Mouse (Mus musculus): ENCODE data around the gene Tex12. TPM values are rescaled to one million over a fixed set of nuclear protein-coding genes. Genes with fewer than 3 reads are reported as not detected.

Gene Tex12
- not detected for total RNA-seq (2021)
- long read RNA-seq, experiment 1: 0 reads
- long read RNA-seq, experiment 2: 0 reads

DNA sequence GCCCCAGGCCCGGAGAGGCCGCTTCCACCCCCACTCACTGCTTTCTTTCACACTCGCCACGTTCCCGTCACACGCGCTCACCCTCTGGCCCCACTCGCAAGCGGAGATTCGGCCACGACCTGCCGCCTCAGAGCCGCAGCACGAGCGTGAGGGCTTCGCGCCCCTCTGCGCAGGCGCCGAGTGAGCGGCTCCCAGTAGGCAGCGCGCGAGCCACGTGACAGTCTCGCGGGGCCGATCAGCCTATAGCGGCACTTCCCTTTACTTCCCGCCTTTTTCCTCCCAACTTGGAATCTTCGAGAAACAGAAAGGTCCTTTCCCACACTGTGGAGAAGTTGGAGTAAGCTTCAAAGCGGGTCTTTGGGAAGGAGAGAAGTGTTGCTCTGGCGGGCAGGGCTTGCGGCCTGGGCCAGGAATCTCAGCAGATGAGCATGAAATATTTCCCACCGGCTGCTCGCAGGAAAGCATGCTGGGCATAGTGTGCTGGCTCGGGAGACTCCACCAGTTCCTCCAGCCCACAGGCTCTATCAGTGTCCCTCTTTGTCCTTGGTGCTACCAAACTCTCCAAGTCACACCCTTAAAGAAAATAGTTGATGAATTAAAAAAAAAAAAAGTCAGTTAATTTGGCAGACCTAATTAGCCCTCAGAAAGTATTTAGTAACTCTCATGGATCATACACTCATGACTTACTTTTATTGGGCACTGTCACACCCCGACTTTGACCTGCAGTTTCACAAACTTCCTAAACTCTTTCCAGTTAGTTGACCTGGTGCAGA lies at the start of gene Tex12:
Tex12 (minus strand) TSS at position 181 of the 773 bp plus-strand sequence.
- DNase-seq: no peak

DNA sequence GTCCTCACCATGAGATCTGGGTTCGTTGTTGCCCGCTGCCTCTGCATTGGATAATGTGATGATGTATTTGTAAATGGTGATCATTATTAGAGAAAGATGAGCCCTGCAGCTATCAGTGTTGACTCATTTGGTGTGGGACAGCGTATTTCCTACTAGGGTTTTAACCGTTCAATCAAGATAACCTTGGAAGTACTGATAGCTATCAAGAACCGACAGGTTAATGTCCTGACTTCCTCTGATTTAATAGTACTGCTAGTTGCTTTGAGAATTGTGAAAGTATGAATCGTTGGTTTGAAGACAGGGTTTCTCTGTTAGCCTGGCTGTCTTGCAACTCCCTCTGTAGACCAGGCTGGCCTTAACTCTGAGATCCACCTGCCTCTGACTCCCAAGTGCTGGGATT lies 43.2 kb upstream of the Tex12 start:
- no peak for DNase-seq

DNA sequence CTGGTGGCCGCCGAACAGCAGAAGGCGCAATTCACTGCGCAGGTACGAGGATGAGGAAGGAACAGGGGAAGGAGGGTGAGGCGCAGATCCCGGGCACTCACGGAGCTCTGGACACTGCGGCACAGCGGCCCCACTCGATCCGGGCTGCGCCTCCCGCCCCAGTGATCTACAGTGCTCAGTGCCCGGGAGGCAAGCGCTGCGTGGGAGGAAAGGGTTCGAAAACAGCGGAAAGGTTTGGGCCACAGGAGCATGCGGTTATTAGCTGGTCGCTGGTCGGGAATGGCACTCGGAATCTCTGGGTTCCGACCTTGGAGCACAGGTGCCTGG lies 42.8 kb upstream of the Tex12 start:
- DNase-seq: no peak

DNA sequence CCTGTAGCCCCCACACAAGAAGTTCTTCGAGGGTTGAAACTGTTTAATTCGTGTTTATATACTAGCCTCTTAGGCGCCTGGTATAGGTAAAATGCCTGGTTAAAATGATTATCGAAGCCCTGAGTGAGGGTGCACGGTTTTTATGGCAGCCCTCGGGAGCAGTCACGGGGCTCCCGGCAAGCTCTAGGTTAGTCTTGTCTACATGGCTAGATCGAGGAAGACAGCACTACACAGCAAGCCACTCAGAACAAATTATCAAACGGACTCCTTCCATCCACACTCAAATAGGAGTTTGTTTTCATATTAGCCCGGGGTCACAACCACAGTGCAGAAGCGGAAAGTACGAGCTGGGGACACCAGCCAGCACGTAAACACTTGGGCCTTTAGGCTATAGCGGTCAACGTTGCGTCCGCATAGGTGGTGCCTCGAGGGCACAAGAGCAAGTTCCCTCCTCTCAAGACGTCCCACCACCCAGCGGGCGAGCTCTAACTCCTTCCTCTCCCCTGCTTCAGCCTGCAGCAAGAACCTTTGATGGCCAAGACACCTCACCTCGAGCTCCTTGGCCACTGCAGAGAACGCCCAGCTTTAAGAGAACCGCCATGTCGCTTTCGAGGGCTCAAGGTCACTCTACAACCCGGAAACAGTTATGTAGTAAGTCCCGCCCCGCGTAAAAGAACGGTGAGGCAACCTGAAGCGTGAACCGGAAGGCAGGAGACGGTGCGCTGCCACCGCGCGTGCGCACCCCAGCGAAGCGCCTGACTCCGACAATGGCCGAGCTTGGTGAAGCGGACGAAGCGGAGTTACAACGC lies 42.3 kb upstream of the Tex12 start, which contains the start of the genes Sdhd and Timm8b:
Sdhd (minus strand) TSS at position 624 of the 809 bp plus-strand sequence.
Timm8b (plus strand) TSS at position 722 of the 809 bp plus-strand sequence.
- peak; percentile 95 to 96 for DNase-seq

DNA sequence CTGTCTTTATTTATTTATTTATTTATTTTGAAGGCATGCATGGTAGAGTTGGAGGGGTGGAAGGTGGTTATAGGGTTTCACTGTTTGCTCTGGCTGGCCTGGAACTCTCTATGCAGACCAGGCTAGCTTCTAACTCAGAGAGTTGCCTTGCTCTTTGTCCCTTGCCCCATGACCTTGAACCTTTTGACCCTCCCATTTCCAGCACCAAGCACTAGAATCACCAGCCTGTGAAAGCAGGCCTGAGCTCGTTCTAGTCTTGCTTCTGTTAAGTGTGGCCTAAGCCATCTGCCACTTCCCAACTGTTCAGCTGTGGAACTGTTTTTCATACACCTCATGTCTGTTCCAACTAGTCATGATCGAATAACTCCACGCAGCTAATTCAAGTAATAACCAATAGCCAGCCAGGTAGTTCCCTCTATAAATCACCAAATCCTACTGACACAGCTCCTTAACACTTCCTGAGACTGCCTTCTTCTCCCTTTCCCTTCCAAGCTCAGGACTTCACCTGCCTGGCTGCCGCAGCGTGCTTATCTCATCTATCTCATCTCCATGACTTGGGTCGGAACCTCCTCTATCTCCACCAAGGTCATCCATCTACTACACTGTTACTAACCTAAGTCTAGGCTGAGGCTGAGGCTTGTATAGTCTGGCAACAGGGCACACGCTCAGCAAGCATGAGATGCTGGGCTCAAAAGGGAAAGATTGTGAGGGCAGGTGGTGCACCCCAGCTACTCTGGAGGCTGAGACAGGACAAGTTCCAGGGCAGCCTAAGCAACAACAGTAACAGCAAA lies 41.1 kb upstream of the Tex12 start:
- no peak for DNase-seq

DNA sequence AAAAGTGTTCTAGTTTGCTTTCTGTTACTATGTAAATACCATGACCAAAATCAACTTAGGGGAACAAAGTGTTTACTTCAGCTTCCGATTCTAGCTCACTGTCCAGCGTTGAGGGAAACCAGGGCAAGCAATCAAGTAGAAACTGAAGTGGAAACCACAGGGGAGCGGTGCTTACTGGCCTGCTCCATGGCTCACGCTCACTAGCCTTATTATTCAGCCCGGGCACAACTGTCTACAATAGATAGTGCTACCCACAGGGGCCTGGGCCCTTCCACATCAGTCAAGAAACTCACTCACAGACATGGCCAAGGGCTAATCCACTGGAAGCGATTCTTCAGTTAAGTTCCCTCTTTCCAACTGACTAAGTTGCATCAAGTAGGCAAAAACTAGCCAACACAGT lies 40.4 kb upstream of the Tex12 start:
- DNase-seq: peak in 1 of 2 experiments; percentile 12

DNA sequence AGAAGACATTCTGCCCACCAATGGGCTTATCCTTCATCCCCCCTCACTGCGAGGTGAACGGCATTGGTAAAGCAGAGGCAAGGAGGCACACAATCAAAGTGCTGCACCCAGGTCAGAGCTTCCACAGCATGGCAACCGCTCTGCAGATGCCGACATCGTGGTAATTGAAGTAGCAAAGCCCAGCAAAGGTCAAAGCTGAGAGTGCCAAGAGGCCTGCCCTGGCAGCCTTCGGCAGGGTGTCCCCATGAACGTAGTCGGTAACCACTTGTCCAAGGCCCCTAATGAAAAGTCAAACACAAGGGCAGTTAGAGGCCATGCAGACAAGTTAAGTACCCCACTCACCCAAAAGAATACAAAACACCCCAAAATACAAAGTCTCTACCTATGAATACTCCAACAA lies 35.8 kb upstream of the Tex12 start:
- peak in 1 of 2 experiments; percentile 18 for DNase-seq

DNA sequence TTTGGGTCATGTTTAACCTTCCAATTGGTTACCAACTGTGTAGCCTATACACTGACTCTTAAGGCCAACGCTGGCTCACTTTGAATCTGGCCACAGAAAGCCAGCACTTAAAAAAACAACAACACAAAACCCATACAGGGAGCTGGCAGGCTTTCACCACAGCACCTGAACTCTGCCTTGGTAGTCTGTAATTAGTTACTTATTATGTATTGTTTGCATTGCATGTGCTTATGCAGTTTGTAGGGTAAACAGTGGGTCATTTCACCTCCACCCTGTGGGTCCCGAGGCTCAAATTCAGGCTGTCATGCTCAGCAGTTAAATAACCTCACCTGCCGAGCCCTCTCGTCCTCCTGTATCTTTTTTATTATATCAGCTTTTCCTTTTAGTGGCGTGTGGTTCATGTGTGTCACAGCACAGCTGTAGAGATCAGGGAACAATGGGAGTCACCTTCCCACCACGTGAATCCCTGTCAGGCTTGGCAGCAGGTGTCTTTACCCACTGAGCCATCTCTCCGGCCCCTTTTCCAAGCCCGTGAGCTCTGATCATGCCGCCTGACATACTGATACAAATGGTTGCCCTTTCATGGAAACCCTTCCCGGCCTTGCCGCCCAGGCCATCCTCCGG lies 33.8 kb upstream of the Tex12 start:
- no peak for DNase-seq

DNA sequence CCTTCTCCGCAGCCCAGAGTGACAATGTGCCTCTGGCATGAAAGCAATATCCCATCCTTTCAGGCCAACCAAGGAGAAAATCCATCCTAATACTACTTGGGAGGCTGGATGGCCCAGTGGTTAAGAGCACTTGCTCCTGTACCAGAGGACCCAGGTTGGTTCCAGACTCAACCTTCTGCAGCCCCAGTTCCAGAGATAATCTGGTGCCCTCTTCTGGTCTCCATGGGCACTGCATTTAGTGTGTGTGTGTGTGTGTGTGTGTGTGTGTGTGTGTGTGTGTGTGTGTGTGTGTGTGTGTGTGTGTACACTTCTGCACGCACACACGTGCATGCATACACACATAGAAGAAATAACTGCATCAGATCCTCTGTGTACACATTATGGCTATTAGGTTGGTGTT lies 32.4 kb upstream of the Tex12 start:
- peak; percentile 17 to 51 for DNase-seq

DNA sequence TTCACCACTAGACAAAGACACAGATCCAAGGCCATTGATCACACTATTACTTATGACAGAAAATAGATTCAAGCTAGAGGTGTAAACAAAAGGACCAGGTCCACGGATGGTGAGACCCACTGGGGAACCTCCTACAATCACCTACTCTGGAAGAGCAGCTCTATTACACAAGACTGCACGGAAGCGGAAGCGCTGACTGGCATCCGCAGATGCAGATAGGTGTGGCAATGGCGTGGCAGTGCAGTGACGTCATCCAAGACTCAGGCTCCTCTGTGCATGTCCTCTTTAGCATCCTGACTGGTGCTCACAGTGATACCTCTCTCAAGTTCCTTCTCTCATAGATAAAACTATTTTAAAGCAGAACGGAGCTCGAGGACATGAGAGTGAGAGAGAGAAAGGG lies 31.8 kb upstream of the Tex12 start:
- DNase-seq: no peak

DNA sequence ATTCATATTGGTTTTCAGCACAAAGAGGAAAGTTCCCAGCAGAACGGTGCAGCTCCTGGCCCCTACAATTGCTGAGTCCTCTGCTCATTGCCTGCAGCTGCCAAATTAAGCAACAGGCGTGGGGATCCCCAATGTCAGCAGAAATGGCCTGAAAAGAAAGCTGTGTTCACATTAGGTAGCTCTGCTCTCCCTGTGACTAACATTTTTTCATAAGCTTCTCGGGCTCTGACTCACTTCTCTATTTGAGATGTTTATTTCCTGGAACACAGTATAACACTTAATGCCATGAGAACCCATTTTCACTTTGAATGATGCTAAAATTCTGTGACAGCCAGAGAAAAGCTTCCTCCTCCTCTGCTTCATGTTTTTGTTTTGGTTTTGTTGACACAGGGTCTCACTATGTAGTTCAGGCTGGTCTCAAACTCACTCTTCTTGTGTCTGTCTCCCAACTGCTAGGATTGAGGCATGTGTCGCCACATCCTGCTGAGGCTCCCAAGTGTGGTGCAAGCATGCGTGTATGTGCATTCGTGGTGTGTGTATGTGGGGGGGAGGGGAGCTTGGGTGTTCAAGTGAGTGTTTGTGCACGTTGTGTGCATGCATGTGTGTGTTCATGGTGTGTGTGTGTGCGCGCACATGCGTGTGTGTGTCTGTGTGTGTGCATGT lies 29.9 kb upstream of the Tex12 start:
- DNase-seq: peak; percentile 28 to 51

DNA sequence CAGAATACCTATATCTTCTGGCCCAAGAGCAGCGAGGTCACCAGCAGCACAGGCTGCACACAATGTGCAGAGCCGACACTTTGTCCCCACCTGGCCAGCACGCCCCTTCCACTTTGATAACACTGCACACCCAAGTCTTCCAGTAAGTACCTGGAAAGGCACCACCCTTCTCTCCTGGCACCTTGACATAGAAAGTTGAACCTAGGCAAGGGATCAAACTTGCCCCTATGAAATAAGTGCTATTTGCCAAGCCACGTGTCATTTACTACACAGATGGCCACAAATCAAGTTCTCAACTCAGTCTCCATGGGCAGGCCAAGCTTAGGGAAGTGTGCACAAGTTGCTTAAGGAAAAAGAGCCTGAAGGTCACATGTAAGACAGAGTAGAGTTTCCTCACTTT lies 25.8 kb upstream of the Tex12 start:
- DNase-seq: no peak

DNA sequence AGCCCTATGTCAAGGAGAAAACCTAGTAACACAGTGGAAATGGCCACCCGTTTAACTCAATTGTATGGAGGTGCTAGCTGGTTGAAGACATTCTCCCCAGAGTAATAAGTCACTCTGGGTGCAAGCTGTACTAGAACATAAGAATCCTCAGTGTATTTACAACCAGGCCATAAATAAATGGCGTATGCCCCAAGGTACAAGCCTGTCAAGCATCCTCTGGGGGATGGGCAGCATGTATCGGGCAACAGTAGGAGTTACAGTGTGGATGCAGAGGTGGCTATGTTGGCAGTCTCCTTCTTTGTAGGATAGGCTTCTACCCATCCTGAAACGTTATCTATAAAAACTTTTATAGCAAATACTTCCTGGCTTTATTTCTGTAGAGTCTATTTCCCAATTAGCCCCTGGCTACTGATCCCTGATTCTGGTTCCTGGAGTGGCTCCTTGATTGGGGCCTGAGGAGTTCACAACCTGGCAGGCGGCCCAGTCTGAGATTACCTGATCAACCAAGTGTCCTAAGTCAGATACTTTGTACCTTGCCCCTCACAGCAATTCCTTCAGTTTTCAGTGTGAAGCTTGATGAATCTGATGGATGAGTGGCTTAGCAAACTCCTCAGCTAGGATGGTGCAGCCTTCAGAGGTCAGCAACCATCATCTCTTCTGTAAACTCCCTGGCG lies 24.2 kb upstream of the Tex12 start:
- no peak for DNase-seq

DNA sequence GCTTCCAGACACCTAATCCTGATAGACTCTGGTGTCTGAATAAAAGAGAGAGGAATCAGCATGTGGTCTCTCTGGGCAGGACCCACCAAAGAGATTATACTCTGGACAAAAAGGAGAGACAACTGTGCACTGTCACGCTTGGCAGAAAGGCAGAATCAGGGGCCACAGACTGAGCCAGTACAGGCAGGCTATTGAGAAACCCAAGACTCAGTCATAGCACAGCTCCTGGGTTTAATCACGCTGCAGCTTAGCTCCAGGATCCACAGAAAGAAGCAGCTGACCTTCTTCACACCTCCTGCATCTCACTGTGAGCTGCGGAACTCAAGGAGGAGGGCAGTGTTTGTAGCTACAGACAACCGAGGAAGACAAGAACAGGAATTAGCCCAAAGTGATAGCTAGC lies 19.2 kb upstream of the Tex12 start:
- DNase-seq: no peak

DNA sequence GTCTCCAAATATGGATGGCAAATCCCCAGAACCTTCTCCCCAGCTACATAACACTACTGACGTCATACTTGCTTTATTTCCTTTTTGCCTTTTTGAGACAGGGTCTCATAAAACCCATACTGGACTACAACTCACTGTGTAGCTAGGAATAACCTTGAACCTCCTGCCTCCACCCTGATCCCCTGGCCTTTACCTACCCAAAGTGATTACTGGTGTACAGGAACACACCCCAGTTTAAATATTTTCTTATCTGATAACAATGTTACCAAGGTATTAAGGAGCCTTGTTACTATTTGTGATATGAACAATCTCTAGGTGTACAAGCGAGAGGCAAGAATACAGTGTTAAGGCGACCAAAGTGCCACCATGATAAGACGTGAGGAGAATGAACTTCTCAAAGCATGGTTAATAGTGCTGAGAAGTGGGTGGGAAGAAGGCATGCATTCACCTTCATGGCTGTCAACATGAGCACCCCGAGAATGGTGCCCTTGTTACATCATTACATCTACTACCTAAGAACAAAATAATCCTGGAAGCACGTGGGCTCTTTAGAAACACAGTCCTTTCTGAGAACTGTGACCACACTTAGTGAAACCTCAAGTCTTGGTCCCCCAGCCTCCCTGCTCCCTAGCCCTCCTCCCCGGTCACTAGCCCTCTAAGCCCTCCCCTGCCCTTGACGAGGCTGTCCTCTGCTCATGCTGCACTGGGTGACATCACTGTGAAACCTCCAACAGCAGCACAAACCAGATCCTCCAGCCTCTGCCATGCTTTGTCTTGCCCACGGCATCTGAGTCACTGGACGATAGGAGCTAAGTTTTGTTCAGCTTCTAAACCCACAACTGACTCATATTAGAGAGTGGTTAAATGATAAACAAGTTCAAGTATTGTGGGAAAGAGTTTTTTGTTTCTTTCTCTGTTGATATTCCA lies 8.7 kb upstream of the Tex12 start:
- peak in 1 of 2 experiments; percentile 23 for DNase-seq

DNA sequence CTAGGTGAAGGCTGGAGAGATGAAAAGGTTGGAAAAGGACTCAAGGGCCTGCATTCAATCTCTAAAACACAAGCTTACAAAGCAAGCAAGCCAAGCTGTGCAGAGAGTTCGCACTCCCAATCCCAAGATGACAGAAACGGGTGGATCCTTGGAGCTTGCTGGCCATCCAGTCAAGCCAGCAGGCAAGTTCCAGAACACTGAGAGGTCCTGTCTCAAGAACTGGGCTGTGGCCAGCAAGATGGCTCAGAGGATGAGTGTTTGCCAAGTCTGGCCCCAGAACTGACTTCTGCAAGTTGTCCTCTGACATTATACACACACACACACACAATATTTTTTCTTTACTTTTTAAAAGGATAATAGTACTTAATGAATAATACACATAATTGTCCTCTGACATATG lies 6.8 kb upstream of the Tex12 start:
- no peak for DNase-seq

DNA sequence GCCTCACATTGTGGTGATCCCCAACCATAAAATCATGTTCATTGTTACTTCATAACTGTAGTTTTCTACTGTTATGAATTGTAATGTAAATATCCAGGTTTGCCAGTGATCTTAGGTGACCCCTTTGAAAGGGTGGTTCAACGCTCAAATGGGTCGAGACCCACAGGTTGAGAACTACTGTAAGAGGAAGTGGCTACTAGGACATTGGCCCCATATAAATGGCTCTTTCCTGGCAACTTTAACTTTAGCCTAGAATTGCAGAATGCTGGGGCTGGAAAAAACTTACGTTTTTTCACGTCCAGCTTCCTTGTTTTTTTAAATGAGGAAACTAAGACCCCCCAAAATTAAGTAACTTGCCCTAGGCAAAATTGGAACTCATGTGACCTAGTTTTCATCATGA lies 6.2 kb upstream of the Tex12 start:
- DNase-seq: no peak

DNA sequence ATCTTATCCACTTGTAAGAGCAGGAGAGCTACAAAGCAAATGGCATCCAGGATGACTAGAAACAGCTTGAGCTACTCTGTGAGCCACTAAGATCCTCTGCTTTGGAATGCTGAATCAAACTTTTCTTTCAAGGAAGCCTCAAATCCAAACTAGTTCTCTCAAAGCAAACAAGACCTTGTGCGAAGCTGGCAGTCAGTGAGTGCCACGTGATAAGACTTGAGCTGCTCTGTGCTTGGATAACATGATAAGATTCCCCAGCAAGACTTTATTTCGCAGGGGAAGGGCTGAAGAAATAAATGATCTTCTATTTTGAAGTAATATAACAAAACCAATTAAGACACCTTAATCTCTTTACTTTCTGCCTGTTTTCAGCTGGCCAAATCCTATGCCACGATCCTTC lies 4.8 kb upstream of the Tex12 start:
- DNase-seq: no peak

DNA sequence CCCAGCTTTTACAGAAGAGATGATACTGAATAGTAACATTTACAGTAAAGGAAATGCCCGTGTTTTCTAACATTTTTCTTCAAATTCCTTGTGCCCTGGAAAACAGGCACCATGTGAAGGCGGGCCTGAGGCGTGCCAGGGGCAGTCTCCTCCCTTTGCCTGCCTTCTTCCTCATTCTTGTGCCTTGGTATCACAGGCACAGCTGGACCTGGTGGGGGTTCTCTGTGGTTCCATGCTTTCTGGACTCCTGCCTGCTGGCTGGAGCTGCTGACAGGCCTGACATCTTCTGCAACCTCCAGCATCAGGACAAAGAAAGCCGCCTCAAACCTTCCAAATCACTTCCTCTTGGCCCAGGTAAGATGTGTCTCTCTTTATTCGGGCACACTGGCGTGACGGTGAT lies 4.0 kb upstream of the Tex12 start:
- no peak for DNase-seq

DNA sequence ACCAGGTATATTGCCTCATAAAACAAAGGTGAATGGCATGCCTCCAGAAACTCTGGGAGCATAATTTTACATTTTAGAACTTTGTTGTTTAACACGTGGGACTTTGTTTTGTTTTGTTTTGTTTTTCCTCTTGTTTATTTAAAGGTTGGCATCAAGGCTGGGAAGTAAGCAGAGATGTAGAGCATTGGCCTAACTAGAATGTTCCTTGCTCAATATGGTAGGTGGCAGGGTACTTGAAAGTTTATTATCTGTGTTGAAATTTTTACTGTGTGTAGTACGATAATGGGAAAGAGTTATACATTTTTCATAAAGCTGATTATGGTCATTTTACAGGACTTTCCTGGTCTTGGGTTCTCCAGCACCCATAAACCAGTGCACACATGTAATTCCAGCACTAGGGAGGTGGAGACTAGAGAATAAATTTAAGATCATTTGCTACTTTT lies 814 bp upstream of the Tex12 start:
- no peak for DNase-seq
